Mouse (Mus musculus): ENCODE measurements around the gene Fam114a2.

DNA sequence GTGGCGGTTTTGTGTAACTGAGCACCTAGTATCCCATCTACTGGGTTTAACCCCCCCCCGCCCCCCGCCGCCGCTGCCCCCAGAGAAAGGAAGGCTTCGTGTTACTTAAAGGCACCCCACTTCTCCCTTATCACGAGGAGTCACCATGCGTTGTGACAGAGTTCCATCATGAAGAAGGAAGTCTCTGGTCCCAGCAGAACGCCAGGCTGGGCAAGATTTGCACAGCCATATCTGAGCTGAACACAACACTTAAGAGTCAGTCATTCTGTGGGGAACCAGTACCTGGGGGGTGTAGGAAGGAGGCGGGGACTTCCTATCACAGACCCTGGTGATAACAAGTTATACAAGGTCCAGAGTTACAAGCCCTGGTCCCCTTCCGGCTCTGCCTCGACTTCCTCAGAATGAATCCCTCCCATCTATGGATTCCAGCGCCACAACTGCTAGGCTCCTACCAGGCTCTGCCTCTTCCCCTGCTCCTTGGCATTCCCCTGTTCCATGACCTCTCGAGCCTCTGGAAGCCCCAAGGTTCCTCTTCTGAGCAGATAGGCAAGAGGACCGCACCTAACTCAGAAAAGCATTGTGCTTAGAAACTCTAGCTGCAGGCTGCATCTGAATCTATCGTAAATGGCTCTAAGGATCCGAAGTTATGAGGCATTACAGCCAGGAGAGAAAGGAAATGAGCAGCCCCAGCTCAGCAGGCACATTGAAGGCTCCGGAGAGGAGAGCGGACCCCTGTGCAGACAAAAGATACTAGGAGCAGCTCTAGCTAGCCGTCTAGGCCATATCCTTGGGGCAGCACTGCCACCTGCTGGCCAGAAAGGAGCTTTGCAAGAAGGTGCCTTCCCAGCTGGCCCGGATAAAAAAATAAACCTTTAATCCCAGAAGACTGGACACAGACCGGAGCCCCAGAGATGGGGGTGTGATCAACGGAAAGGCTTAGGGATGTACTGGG, 51.0 kb downstream of the Fam114a2 start:
- TF ChIP-seq CTCF (IDR thresholded peaks at IDR 0.05; ENCODE audit: low read depth, low read length) (peak; percentile 91), POLR2A (IDR thresholded peaks at IDR 0.05; ENCODE audit: extremely low read depth, insufficient read depth, low read length) (no peak)
